Mouse (Mus musculus): ENCODE data around the gene Fmnl1.

Fmnl1 gene

GRCm38 (mm10) chr11:103170494-103171285, at the start of gene Fmnl1:
Gene Fmnl1, plus strand, starts transcription at chr11:103171107.
- in situ Hi-C loops (cut with MboI, MseI): loop anchor here (5.0 kb wide), 1 partner anchor 157 kb away; no protein-coding TSS in a partner anchor

GRCm38 (mm10) chr11:103131701-103132575, 39.0 kb upstream of the Fmnl1 start, which contains the start of gene Hexim2:
Gene Hexim2, plus strand, starts transcription at chr11:103132429.
- in situ Hi-C loops (cut with MboI, MseI): no loop called here

- in situ Hi-C loops (cut with MboI, MseI): no loop called here
Observed at GRCm38 (mm10) chr11:103132576-103133455, 38.1 kb upstream of the Fmnl1 start.

- in situ Hi-C loops (cut with MboI, MseI): no loop called here
Observed at GRCm38 (mm10) chr11:103133456-103134185, 37.3 kb upstream of the Fmnl1 start.

- in situ Hi-C loops (cut with MboI, MseI): no loop called here
Observed at GRCm38 (mm10) chr11:103134221-103134620, 36.7 kb upstream of the Fmnl1 start.

- in situ Hi-C loops (cut with MboI, MseI): no loop called here
Observed at GRCm38 (mm10) chr11:103136039-103136577, 34.8 kb upstream of the Fmnl1 start.

- in situ Hi-C loops (cut with MboI, MseI): no loop called here
Observed at GRCm38 (mm10) chr11:103139951-103140762, 30.8 kb upstream of the Fmnl1 start.

GRCm38 (mm10) chr11:103140763-103141100, 30.2 kb upstream of the Fmnl1 start:
- in situ Hi-C loops (cut with MboI, MseI): no loop called here

- in situ Hi-C loops (cut with MboI, MseI): no loop called here
Observed at GRCm38 (mm10) chr11:103141101-103141943, 29.6 kb upstream of the Fmnl1 start.

- in situ Hi-C loops (cut with MboI, MseI): no loop called here
Observed at GRCm38 (mm10) chr11:103141944-103142255, 29.0 kb upstream of the Fmnl1 start.

- in situ Hi-C loops (cut with MboI, MseI): no loop called here
Observed at GRCm38 (mm10) chr11:103142441-103143182, 28.3 kb upstream of the Fmnl1 start.

GRCm38 (mm10) chr11:103144309-103145285, 26.3 kb upstream of the Fmnl1 start:
- in situ Hi-C loops (cut with MboI, MseI): no loop called here

- in situ Hi-C loops (cut with MboI, MseI): no loop called here
Observed at GRCm38 (mm10) chr11:103146386-103146785, 24.5 kb upstream of the Fmnl1 start.

GRCm38 (mm10) chr11:103147766-103148165, 23.1 kb upstream of the Fmnl1 start:
- in situ Hi-C loops (cut with MboI, MseI): no loop called here

GRCm38 (mm10) chr11:103149771-103150170, 21.1 kb upstream of the Fmnl1 start:
- in situ Hi-C loops (cut with MboI, MseI): no loop called here

GRCm38 (mm10) chr11:103158621-103159478, 12.1 kb upstream of the Fmnl1 start:
- in situ Hi-C loops (cut with MboI, MseI): loop anchor here (5.0 kb wide), 1 partner anchor 57 kb away; the partner anchor contains the start of genes Acbd4 and Plcd3
